Mouse (Mus musculus) heart, adult 2 months (tissue): Measurements from ENCODE around the gene Cep112.
"Not testable (repeated sequence)": the region's sequence is repeated elsewhere in the genome, so short reads cannot be mapped to it uniquely, and the experiment has no call there.

Experiments
- CTCF ChIP-seq: fragments of 200-600 bp; IDR thresholded peaks from 2 replicates; pipeline ENCODE4 v1.8.1; 2022; ENCODE audit warnings: antibody characterized with exemption, mild to moderate bottlenecking, moderate library complexity
- POLR2A ChIP-seq: fragments of 200-500 bp; IDR thresholded peaks from 2 replicates; pipeline ENCODE4 v1.6.1; 2011; ENCODE audit warnings: mild to moderate bottlenecking, low read depth, low read length, control low read depth; ENCODE audit not compliant: insufficient read depth

DNA sequence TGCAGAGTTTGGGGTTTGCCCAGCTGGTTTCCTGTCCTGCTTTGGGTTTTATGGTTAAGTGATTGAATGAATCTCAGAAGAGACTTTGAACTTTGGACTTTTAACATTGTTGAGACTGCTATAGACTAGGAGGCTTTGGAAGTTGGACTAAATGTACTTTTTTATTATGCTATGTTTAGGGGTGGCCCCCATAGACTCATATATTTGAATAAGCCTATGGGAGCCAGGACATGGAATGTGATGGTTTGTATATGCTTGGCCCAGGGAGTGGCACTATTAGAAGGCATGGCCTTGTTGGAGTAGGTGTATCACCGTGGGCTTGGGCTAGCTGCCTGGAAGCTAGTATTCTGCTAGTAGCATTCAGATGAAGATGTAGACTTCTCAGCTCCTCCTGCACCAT lies 446.3 kb downstream of the Cep112 start:
- TF ChIP-seq POLR2A, CTCF: not testable (repeated sequence)
